Mouse (Mus musculus) retina, embryonic 14.5 days (tissue): Measurements from ENCODE around the gene Rbfox3.

Source experiments
- DNase-seq: peaks from one replicate; pipeline ENCODE4 v3.0.0-alpha.2; 2015; ENCODE audit warnings: low spot score

The Rbfox3 gene

DNA sequence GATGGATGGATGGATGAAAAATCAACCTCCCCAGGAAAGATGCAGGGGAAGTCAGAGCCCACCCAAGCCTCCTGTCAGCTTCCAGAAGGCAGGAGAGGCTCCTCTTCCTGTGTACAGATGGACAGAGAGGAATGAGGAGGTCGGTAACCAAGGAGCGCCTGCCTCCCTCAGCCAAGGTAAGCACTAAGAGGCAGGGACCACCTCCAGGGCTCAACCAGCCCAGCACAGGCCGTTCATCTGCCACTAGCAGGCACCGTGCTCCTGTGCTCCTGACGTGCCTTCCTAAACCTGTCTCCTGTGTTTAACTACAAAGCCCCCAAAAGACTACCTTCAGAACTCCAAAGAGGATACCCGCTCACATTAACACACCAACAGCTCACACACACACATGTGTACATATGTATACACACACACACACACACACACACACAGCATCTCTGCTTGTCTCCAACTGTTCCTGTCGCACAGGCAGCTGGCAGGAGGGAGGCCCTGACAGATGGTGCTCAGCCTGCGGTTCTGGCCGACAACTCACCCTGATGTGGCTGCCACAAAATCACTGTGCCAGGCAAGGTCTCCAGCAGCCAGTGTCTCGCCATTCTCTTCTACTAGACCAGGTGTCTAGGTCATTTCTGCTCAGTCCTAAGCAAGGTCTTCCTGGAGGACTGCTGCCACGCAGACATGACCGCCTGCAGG lies 151.0 kb downstream of the Rbfox3 start:
- DNase-seq = no peak

DNA sequence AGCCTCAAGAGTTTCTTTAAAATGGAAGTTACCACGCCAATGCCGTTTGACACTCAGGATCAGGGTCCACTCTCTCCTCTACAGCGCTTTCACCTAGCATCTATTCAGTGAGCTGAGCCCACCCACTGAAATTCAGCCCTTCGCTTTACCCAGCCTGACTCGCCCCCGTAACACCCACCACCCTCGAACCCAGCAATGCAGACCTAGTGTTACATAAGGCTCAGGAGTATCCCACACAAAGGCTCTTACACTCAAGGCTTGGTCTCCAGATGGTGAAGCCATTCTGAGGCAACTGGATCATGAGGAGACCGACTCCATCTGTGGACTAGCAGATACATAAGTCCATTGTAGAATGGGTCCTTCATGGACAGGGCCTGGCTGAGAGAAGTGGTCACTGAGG lies 152.2 kb downstream of the Rbfox3 start:
- DNase-seq = no peak

DNA sequence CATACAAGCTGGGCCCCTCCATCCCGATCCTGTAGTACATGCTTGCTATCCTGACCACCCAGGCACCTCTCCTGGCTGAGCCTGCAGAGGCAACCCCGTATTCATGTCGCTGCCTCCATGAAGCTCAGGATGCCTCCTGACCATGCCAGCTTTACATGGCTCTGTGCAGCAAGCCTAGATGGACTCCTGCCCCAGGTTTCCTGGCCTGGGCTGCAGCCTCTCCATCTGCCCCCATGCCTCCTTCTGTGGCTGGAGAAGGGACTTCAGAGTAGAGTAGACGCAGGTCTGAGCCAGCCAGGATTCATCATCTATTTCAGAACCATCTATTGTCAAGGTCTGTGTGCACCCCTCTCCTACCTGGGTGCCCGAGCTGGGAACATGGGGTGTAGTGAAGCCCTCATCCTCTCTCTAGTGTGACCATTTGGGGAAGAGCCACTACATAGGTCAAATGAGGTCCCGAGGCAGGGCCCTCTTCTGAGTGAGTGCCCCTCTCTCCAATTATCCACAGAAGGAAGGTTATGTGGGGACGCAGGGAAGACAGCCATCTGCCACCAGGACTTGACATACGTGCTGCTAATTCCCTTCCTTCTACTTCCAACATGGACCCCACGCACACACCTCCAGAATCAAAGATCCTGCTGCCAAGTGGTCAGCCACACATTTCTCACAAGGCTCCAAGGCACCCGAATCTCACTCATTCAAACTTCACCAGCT lies 153.0 kb downstream of the Rbfox3 start:
- no peak for DNase-seq

DNA sequence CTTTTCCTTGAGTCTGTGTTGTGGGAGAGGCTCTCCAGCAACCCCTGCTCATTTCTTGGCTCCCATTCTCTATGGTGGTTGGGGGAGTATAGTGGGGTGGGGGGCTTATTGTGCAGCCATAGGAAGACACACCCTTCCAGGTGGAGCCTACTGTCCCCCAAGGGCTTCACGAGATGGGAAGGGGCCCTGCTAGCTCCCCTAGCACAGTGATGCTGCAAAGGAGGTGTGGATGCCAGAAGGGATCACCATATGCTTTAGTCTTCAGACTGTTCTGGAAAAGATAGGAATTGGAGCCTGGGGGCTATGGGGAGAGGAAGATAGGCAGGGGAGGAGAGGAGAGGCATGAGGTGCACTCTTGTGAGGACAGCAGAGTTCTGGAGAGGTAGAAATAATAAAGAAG lies 153.9 kb downstream of the Rbfox3 start:
- DNase-seq = no peak

DNA sequence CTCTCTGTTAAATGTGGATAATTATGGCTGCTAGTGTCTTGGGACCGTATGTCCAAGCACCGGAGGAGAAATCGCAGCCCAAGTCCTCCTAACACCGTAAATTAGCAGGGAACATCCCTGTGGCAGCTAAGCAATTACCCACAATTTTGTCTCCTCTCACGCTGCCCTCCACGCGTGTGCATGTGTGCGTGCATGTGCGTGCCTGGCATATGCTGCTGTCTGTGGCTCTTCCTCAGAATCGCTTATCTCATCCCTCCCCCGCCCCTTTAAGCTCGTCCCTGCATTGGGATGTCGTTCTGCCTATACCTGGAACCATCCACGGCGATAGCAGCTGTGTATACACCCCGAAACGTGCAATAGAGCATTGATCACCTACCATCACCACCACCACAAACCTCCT lies 156.4 kb downstream of the Rbfox3 start:
- no peak for DNase-seq

DNA sequence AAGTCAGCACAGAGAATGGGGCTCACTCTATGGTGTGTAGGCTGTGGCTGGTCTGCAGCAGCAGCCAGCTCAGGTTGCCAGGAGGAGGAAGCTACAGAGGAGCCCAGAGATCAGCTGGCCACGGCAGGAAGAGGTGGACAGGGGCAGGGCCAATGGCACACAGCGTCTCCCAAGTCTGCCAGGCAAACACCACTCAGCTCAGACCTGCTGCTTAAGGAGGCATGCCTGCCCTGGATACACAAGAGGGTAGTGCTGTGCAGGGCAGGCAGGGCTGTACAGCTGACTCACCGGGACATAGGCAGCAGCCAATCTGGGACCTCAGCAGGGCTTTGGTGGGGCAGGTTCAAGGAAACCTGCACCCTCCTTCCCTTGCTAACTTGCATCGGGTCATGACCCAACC lies 156.9 kb downstream of the Rbfox3 start:
- DNase-seq = no peak

DNA sequence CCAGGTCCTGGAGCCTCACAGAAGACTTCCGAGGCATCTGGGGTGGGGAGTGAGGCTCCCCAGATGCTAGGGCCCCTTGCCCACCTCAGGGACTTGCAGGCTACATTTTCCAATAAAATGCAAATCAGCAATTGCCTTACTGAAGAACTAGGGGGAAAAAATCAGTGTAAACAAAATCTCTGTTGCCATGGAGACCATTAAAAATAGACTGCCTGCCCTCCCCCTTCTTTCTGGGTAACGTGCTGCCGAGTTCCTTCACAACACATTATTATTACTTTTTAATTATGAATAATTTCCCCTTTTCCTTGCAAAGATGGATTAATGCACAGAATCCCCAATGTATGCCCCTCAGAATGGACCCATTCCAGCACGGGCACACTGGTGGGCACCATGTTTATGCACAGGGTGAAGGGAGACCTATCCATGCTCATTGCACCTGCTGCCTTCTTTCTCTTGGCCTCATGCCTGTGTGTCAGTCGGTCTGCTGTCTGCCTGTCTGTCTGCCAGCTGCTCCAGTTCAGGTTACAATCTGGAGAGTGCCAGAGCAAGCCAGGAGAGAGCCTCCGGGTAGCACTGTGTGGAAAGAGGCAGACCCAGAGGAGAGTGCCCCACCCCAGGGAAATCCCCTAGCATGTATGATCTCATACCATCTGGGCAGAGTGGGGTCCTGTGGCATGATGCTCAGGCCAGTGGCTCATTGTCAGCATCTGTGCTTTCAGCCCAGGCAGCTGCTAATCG lies 159.3 kb downstream of the Rbfox3 start:
- peak; percentile 48 for DNase-seq

DNA sequence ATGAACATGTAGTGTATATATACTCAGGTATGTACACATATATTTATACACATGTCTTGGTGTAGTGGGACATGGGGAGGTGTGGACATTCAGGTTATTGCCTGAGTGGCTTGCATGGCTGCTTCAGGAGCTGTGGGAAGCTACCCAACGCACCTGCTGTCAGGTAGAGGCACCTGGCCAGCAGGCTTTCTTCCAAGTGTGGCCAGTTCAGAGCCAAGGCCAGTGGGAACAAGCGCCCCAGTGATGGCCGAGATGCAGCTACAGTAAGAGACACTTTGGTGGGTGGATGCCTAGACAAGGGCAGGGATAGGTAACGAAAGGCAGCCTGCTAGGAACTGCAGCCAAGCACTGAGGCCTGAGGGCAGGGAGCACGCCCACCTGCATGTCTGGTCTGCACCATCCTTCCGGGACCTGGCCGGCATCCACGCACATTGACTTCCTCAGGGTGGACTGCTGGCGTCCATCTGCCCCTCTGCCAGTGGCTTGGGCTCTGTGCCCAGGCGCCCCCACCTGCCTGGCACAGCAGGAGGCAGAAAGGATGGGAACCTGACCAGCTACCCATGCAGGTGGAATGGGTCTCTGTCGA lies 160.6 kb downstream of the Rbfox3 start:
- DNase-seq = no peak

DNA sequence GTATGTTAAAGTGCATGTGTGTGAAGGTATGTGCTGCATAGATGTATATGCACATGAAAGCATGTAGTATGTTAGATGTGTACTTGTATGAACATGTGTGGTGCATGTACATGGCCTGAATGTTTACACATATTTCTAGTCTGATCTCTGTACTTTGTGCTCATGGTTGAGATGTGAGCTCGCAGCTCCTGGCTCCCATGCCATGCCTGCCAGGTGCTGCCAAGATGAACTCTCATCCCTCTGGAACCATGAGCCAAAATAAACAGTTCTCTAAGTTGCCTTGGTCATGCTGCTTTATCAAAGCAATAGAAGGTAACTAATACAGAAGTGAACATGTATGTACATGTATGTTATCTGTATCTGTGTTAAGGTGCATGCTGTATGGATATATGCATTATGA lies 161.9 kb downstream of the Rbfox3 start:
- no peak for DNase-seq

DNA sequence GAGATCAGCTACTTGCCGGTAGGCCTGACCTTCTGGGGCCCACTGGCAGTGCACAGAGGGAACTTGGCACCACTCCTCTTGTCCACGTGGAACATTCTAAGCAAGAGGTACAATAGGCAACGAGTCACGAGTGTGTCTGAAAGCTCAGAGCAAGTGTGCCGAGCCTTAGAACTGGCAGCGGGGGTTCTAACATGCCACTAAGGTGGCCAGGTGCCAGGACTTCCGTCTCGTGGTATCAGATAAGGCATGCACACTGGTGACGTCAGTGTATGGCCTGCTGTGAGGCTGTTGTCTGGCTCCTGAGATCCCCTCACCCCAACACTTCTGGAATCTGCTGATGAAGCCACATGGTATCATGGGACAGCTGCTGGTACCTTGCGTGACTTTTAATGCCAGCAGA lies 162.8 kb downstream of the Rbfox3 start:
- DNase-seq = no peak

DNA sequence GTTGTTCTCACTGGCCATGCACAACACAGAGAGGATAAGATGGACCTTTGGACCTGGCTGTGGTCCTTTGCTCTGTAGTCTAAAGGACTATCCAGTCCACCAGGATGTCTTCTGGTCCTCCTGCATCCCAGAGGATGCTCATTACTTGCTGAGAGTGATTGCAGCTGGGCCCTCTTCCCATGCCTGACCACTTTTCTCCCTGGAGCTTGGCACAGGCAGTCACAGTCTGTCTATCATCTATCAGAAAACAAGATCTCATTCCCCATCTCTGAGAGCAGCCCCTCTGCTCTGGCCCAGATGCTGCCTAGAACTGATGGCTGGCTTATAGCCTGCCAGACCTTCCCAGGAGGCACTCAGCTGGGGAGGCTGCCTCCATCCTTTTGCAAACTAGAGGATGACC lies 166.1 kb downstream of the Rbfox3 start:
- DNase-seq = no peak

DNA sequence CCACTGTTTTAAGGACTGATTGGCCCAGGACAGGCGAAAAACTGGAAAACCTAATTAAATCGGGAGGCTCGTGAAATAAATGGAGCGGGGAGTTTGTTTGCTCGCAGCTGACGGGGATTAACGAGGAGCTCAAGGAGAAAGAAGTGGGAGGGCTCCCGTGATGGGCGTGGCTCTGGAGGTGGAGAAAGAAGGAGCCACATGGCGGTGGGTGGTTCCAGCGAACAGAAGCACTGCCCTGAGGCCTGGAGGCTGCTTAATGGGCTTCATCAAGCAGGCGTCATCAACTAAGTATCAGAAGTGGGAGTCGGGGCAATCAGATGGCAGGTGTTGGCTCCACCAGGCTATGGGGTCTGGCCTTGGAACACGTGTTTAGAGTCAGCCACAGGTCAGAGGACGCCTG lies 166.6 kb downstream of the Rbfox3 start:
- peak; percentile 83 for DNase-seq

DNA sequence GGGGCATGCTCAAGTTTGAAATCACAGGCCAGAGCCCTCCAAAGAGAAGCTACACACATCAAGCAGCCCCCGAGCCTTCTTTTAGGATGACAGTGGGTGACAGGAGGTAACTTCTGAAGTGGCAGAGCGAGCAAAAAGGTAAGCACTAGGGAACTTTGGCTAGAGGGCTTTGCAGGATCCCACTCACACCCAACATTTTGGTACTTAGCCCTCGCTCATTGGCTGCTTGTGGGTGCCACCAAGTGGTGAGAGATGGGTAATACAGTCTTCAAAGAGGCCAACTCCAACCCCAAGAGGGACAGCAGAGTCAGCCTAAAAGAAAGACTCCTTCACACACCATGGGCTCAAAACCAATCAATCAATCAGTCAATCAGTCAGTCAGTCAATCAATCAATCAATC lies 168.6 kb downstream of the Rbfox3 start:
- peak; percentile 80 for DNase-seq

DNA sequence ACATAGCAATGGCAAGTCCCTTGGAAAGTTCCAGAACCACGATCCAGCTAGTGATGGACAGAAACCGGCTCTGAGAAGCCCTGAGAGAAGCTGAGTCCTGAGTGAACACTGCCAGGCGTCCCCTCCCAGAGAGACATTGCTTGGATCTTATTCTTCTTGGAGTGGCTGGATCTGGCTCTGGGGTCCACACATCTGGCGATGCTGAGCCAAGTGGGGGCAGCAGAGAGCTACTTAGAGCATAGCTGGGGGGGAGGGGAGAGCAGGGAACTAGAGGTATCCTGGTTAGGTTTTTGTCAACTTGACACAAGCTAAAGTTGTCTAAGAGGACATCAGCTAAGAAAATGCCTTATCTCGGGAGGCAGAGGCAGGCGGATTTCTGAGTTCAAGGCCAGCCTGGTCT lies 170.1 kb downstream of the Rbfox3 start:
- peak; percentile 57 for DNase-seq

DNA sequence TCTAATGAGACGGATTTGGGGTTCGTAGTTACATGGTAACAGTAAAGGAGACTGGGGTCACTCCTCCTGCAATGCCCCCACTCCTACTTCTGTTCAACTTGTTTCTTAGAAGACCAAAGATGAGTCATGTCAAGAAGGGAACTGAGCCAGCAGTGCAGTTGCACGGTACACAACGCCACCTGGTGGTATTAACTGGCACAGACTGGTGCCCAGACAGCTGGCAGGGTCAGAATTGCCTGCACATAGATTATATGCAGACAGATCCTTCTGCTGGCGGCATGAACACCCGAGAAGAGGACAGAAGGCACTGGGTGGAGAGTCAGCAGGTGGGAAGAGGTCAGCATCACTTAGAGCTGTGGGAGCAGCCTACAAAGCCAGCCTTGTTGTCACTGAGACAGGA lies 171.4 kb downstream of the Rbfox3 start:
- DNase-seq = peak; percentile 88

DNA sequence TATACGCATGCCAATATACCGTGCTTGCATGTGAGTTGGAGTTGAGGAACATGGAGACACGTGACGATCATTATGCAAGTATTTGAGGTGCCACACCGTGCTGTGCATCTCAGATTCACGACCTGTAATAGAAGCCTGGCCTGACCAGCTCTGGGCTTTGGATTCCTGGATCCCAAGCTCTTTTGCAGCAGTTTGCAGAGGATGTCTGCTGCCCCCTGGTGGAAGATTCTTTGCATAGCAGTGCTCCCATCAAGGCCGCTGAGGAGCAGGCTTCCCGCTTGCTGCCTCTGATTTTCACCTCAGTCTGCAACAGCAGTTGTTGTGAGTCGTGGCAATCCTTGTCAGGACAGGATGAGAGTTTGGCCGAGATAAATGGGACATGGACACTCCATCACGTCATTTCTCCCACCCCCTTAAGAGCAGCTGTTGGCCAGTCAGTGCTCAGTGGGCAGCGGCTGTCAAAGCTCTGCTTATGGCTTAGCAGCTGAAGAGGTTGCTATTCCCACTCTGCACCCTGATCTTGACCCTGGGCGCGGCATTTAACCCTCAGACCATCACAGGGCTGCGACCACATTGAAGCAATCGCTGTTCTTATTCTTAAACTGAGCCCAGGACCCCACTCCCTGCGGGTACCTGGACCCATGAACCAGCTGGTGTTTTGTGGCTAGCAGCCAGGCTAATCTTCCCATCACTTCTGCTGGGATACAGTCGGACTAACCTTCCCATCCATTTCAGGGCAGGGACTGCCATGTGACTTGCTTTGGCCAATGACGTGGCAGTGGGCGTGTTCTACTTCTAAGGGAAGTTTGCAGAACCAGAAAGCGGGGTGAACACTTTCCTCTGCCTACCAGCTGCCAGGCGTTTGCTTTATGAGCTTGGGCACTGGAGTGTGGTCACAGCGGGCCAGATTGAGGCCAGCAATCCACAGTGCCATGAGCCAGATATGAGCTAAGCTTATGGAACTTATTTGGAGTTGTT lies 172.3 kb downstream of the Rbfox3 start:
- DNase-seq = peak; percentile 95

DNA sequence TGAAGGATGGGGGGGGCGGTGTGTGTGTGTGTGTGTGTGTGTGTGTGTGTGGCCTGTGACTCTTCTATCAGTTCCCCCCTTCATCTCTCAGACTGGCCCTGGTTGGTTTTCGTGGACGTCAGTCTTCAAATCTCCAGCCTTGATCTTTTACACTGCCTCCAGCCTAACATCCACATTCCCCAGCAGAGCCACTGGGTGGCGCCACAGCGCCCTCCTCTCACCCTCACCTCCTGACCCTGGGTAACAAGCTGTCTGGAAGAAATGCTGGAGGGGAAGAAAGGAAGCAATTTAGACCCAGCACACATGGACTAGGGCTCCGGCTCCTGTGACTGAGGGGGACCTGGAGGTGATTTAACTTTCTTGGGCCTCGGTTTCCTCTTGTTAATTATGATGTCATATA lies 173.1 kb downstream of the Rbfox3 start:
- DNase-seq = no peak

DNA sequence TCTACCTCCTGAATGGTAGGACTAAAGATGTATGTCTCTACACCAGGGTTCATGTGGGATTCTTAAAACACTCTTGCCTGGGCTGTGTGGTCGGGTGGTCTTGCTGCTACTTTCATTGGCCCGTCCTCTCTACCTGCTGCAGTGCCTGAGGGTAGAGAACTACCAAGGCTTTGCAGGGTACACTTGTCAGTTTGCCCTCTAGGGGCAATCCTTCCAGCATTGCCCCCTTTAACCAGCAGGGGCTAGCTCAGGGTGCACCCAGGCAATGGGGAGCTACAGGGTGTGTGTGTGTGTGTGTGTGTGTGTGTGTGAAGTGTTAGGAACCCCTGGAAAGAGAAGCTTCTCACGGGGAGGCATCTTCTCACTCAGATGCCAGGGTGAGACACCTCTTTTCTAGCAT lies 173.6 kb downstream of the Rbfox3 start:
- DNase-seq = no peak

DNA sequence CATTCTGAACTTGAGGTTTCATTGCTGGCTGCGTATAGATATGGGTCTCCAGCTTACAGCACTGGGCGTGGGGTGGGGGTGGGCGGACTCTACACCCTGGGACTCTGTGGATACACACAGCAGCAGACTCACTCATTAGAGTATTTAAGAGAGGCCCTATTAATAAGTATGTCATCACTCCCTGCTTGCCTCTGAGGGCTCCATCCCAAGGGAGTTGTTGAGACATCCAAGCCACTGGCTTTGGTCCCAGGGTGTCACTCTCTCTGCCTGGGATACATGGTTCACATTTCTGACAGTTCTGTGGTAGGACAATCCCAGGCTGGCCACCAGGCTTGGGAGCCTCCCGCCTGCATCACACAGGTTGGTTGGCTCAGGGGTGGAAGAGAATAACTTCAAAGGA lies 174.4 kb downstream of the Rbfox3 start:
- no peak for DNase-seq

DNA sequence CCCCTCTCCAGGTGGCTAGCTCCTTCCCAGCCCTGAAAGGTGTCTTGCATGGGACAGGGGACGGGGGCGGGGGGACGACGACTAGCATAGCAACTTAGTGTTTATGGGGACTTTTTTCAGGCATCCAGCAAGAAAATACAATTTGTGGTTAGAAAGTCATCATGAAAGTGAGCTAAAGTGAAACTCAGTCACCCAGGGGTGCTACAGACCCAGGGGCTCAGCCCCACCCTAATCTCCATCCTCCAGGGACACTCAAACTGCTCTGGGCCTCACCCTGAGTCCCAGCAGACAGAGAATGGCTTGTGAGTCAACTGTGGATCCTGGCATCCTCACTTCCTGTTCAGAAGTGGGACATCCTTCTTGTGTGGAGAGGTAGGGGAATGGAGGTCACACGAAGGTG lies 179.7 kb downstream of the Rbfox3 start:
- no peak for DNase-seq

DNA sequence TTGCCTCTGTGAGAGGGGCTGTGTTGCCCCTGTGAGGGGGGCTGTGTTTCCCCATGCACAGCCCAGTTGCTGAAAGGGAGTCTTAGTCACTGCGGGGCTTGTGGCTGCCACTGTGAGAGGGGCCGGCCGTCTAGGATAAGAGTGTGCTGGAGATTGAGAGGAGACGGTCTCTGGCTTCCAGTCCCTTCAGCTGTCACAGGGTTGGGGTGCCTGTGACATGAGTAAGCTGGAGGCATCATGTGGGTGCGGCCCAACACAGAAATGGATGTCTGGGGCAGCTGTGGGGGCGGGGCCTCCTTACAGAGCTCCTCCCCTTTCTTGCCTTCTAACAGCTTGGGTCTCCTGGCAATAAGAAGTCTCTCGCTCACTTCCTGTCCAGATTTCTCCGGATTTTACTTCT lies 182.0 kb downstream of the Rbfox3 start:
- peak; percentile 40 for DNase-seq

DNA sequence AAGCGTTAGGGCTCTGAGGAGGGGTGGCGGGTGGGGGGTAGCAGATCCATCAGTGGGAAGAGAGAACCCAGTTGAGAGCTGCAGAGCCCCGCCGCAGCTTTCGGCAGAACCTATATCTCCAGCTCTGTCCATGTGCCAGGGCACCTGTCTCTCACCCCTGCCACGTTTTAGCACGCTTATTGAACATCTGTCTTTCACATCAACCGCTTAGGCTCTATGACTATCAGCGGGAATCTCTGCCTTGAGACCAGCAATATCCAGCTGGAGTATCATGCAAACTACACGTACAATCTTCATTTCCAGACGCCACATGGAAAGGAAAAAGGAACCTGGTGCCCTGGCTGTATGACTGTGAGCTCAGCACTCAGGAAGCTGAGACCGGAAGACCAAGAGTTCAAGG lies 182.6 kb downstream of the Rbfox3 start:
- DNase-seq = peak; percentile 17
